Mouse (Mus musculus) bone marrow, adult 2 months (tissue): ENCODE measurements around the gene Gpr142. TPM values are rescaled to one million over a fixed set of nuclear protein-coding genes. Genes with fewer than 3 reads are reported as not detected.
A peak's percentile ranks its signal among the peaks of the same experiment; 100 is the strongest.

Experiments used
- H3K27ac ChIP-seq: fragments of 200-500 bp; 2 replicates; pipeline ENCODE4 v1.5.1; 2012; ENCODE audit warnings: low read depth, mild to moderate bottlenecking, control low read depth, inconsistent platforms, low read length; ENCODE audit not compliant: control insufficient read depth, poor library complexity, insufficient read depth
- H3K4me1 ChIP-seq: fragments of 200-500 bp; 2 replicates; pipeline ENCODE4 v1.6.1; 2011; ENCODE audit warnings: low read length; ENCODE audit not compliant: control insufficient read depth, insufficient read depth
- H3K4me3 ChIP-seq: fragments of 200-500 bp; replicated peaks from 2 replicates; pipeline ENCODE3; 2011; ENCODE audit warnings: mild to moderate bottlenecking, low read depth, low read length, control low read depth; ENCODE audit not compliant: control insufficient read depth
- CTCF ChIP-seq: fragments of 200-500 bp; IDR thresholded peaks from 2 replicates; pipeline ENCODE4 v1.5.1; 2011; ENCODE audit warnings: low read length, control low read depth; ENCODE audit not compliant: control insufficient read depth, insufficient read depth
- POLR2A ChIP-seq: fragments of 200-500 bp; IDR thresholded peaks from 2 replicates; pipeline ENCODE4 v1.6.1; 2011; ENCODE audit warnings: low read depth, mild to moderate bottlenecking, control low read depth, low read length, borderline replicate concordance; ENCODE audit not compliant: control insufficient read depth
- WGBS: fragments of 180-500 bp; shearing (Covaris S2); methylation state at CpG from one replicate; pipeline ENCODE4 v1.1.7; 2018; 5-methylcytosine and 5-hydroxymethylcytosine counted together
- polyA plus RNA-seq: library from polyadenylated mRNA; stranded (reverse); fragments of >200 nt; gene quantifications from 2 replicates; pipeline ENCODE4 v1.2.4, GENCODE M21; 2011; ENCODE audit warnings: low replicate concordance; ENCODE audit not compliant: missing spikeins, insufficient read depth, insufficient read length

Gene Gpr142
- polyA plus RNA-seq, 1 experiment = not detected

DNA sequence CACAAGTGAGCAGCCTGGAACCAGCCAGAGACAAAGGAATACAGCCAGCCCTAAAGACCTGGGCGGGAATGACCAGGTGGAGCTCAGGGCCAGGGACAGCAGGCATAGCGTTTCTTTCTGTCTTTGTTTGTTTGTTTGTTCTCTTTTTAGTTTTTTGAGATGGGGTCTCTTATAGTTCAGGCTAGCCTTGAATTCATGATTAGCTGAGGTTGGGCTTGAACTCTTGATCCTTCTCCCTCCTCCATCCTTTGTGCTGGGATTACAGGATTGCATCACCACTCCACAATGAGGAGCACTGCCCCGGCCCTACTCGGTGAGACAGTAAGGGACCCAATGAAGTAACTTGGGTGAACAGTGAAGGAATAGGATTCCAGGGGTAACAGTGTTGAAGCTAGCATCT lies 4.0 kb upstream of the Gpr142 start:
- 74% methylated on average over 4 of the region's 4 CpGs for WGBS
- Histone ChIP-seq H3K27ac (no peak overlapping the region), H3K4me3 (no peak overlapping the region), H3K4me1 (peaks cover 2% of the 10 kb centered on the region)
- TF ChIP-seq POLR2A (no peak), CTCF (no peak)

DNA sequence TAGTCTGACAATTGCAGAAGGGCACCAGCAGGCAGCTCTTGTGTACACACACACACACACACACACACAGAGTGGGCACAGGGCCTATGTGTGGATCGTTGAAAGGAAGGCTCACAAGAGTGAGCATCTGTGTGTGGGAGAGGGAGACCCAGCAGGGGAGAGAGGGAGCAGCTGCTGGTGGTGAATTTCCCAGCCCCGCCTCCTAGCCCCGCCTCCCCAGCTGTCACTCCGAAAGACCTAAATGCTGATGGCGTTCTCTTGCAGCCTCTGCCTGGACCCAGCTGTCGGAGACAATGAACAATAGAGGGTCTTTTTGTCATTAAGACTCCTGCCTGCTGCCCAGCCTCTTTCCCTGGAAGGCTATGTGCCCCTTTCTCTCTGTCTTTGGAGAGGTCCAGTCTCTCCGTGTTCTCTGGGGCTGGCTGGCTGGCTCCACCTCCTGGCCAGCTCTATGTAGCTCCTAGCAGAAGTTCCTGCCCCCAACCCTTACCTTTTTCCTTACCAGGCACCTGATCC lies 3.4 kb upstream of the Gpr142 start:
- TF ChIP-seq CTCF (peak; percentile 26; the same call in 1 of the 2 replicates), POLR2A (no peak)
- WGBS = under 1% methylated on average over 7 of the region's 7 CpGs
- peaks cover 2% of the 10 kb centered on the region for H3K4me1 ChIP-seq
- no peak overlapping the region for H3K27ac ChIP-seq
- H3K4me3 ChIP-seq = peak overlapping the region; percentile 27

GRCm38 (mm10) chr11:114795848-114796322 lies 2.8 kb upstream of the Gpr142 start, which contains the start of gene Btbd17:
Gene Btbd17, minus strand, starts transcription at chr11:114795945.
- Histone ChIP-seq H3K4me1 (peaks cover 2% of the 10 kb centered on the region), H3K4me3 (peak within 1 kb of the TSS; percentile 27), H3K27ac (no peak within 1 kb of the TSS)
- 34% methylated on average over 4 of the region's 4 CpGs for WGBS
- TF ChIP-seq CTCF = no peak
- TF ChIP-seq POLR2A = no peak

DNA sequence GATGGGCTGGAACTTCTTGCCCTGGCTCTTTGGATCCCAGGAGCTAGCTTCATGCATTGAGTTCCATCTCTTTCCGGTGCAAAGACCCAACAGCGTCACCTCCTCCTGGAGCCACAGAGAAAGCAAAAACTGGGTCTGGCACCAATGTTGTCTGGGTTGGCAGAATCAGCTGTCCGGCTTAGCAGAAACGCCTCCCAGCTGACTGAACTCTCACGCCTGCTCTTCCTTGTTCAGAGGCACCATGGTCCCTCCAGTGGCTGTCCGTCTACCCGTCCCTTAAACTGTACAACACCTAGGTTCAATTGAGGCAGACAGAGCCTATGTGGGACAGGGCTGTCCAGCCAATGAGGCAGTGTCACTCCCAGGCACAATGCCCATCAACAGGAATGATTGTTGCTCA lies 1.5 kb upstream of the Gpr142 start:
- WGBS = 88% methylated on average over 7 of the region's 7 CpGs
- no peak for TF ChIP-seq CTCF
- TF ChIP-seq POLR2A = no peak

DNA sequence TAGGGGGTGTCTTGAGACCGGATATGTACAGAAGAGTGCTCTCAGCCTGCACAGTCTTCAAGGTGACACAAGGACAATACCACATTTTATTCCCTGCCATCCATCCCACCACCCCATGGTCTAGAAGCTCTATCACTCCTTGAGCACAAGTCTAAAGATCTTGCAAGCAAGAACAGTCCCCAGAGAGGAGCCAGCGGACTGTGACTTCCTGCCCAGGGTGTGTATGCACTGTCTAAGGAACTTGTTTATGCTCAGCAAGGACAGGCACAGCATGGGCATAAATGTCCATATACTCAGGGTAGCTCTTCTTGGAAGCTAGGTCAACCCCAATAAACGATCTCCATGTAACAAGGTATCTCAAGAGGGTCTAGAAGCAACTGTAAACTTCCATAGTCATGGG lies 743 bp upstream of the Gpr142 start:
- peaks cover 2% of the 10 kb centered on the region for H3K4me1 ChIP-seq
- WGBS = 67% methylated on average over 3 of the region's 3 CpGs
- H3K4me3 ChIP-seq = no peak overlapping the region
- H3K27ac ChIP-seq = no peak overlapping the region
- TF ChIP-seq POLR2A (no peak), CTCF (no peak)

More for the DNA sequence above, 1.5 kb upstream of the Gpr142 start:
- Histone ChIP-seq H3K27ac (no peak overlapping the region), H3K4me3 (no peak overlapping the region), H3K4me1 (peaks cover 2% of the 10 kb centered on the region)

GRCm38 (mm10) chr11:114801906-114802305 lies 3.2 kb downstream of the Gpr142 start:
- TF ChIP-seq CTCF = no peak
- TF ChIP-seq POLR2A = no peak
- no peak overlapping the region for H3K4me3 ChIP-seq
- 89% methylated on average over 1 of the region's 1 CpGs for WGBS

GRCm38 (mm10) chr11:114802540-114803267 lies 4.0 kb downstream of the Gpr142 start:
- Histone ChIP-seq H3K4me1 (no peaks in the 10 kb centered on the region; the same call in 1 of the 2 replicates), H3K27ac (no peak overlapping the region), H3K4me3 (no peak overlapping the region)
- 79% methylated on average over 15 of the region's 15 CpGs for WGBS
- no peak for TF ChIP-seq CTCF
- no peak for TF ChIP-seq POLR2A

More at GRCm38 (mm10) chr11:114801906-114802305, 3.2 kb downstream of the Gpr142 start:
- H3K27ac ChIP-seq = no peak overlapping the region
- H3K4me1 ChIP-seq = peaks cover 2% of the 10 kb centered on the region

- Histone ChIP-seq H3K27ac (no peak overlapping the region), H3K4me1 (no peaks in the 10 kb centered on the region; the same call in 1 of the 2 replicates)
These were observed 5.3 kb downstream of the Gpr142 start for GRCm38 (mm10) chr11:114803990-114804389.

More at GRCm38 (mm10) chr11:114803990-114804389, 5.3 kb downstream of the Gpr142 start:
- no peak for TF ChIP-seq CTCF
- WGBS = 74% methylated on average over 8 of the region's 8 CpGs
- no peak overlapping the region for H3K4me3 ChIP-seq
